Mouse (Mus musculus): ENCODE measurements at regions not wholly inside any gene's neighbourhood (a gene's known extent, or its start where the extent isn't known, plus 50 kb on each side); places are given as distances from the start of the nearest gene placed in this dataset.

DNA sequence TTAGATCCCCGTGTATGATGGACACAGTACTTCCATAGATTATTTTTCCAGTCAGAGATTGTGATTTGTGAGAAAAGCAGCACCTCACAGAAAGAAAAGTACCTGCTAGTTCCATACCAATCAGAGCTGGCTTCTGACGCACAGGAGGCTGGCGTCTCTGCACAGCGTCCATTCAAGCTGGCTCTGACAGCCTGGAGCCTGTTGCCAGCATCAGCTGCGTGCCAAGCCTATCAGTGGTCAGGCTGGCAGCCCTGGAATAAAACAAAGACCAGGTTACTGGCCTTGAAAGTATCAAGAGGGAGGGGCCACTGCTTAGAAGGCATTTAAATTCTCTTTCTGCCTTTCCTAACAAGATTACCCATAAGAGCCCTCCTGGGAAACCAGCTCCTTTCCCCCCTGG, 239.3 kb downstream of the Efnb2 start:
- no peaks in the 10 kb centered on the region for H3K27me3 ChIP-seq
- 0 out of 2 replicates have a peak, but pooled peaks cover 4% of the 10 kb centered on the region for H3K9me3 ChIP-seq
- no peak overlapping the region for H3K4me3 ChIP-seq
- H3K4me2 ChIP-seq, result no peak overlapping the region
- H3K4me1 ChIP-seq (replicated peaks), result no peaks in the 10 kb centered on the region; the same call in 1 of the 2 replicates
- no peaks in the 10 kb centered on the region for H3K36me3 ChIP-seq
- 79% methylated on average over 5 of the region's 5 CpGs for WGBS
- no peak overlapping the region for H3K27ac ChIP-seq
- H3K9ac ChIP-seq, result no peak overlapping the region
- no peak for ATAC-seq (ENCODE audit: low FRiP score)

DNA sequence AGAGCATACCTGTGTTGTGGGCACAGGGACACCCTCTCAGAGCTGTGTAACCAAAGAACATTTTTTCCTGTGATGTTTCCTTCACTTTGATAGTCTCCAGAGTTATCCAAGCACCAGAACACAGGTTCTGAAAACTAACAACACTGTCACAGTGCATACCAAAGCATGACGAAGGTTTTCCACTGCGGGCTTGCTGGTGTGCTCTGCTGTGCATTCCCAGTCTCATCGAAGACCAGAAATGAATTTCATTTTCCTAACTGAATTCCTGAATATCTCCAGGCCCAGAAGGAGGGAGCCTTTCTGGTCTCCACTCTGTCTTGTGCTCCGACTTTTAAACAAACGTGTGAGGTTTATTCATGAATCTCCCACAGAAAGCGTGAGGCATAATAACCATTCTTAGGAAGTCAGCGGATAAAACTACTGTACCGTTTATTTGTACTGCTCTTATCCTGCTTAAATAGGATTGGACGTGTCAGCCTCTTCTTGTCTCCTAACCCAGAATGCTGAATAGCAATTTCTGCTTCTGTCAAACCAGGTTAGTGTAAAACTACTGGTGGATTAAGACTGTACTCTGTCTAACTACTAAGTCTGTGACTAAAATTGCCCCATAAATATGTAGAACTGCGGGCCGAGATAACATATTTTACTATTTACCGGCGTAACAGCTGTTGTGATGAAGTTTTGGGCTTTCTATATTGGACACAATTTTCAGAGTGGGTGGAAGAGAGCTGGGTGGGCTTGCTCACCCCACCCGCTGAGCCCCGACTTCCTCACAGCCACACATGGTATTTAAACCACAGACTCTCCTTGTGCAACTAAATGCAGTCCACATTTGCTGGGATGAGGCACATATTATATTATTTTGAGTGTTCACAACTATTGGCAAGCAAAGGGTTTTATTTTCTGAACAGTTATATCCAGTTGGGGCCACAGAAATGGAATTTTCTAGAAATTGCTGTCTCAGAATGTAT, 241.4 kb downstream of the Efnb2 start:
- H3K4me3 ChIP-seq, result no peak overlapping the region
- no peaks in the 10 kb centered on the region for H3K27me3 ChIP-seq
- 0 out of 2 replicates have a peak, but pooled peaks cover 4% of the 10 kb centered on the region for H3K9me3 ChIP-seq
- H3K4me2 ChIP-seq, result no peak overlapping the region
- no peak for ATAC-seq (ENCODE audit: low FRiP score)
- no peaks in the 10 kb centered on the region for H3K36me3 ChIP-seq
- H3K27ac ChIP-seq, result no peak overlapping the region
- H3K9ac ChIP-seq, result no peak overlapping the region
- 75% methylated on average over 15 of the region's 15 CpGs for WGBS
- no peaks in the 10 kb centered on the region for H3K4me1 ChIP-seq (replicated peaks)

DNA sequence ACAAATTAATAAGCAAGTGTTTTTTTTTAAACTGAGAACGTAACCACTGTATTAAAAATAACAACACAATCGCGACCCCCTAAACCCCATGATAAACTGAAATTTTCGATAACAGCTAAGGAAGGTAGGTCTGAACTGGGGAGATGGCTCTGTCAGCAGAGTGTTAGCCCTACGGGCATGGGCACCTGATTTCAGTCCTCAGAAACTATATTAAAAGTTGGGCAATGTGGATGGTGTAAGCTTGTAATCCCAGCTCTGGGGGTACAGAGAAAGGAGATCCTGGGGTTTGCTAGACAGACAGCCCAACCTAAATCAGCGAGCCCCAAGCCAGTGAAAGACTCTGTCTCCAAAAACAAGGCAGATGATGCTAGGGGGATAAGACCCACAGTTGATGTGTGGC, 242.1 kb downstream of the Efnb2 start:
- 94% methylated on average over 6 of the region's 6 CpGs for WGBS
- Histone ChIP-seq H3K27me3 (no peaks in the 10 kb centered on the region), H3K27ac (no peak overlapping the region), H3K9me3 (no peaks in the 10 kb centered on the region), H3K9ac (no peak overlapping the region), H3K4me1 (replicated peaks) (no peaks in the 10 kb centered on the region), H3K4me2 (no peak overlapping the region), H3K36me3 (no peaks in the 10 kb centered on the region), H3K4me3 (no peak overlapping the region)
- ATAC-seq (ENCODE audit: low FRiP score), result no peak

DNA sequence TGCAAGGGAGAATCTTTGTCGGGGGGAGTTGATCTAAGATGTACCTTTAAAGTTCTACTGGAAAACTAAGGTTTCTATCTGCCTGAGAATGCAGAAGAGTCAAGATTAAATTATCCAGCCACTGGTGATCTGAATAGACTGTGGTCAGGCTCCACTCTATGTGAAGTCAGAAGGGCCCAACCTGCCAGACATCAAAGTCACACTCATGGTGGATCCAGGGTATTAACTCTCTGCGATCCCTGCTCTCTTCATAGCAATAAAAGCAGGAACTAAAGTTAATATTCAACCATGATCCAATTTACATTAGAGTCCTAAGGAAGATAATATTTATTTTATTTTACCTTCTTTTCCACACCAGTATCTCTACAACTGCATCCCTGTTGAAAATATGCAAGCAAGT, 242.5 kb downstream of the Efnb2 start:
- Histone ChIP-seq H3K9me3 (no peaks in the 10 kb centered on the region), H3K27ac (no peak overlapping the region), H3K36me3 (no peaks in the 10 kb centered on the region), H3K4me3 (no peak overlapping the region), H3K27me3 (no peaks in the 10 kb centered on the region), H3K4me2 (no peak overlapping the region), H3K9ac (no peak overlapping the region), H3K4me1 (replicated peaks) (no peaks in the 10 kb centered on the region)
- 94% methylated on average over 2 of the region's 2 CpGs for WGBS
- no peak for ATAC-seq (ENCODE audit: low FRiP score)

GRCm38 (mm10) chr8:8416092-8416701, 244.8 kb downstream of the Efnb2 start:
- H3K36me3 ChIP-seq, result no peaks in the 10 kb centered on the region
- H3K9me3 ChIP-seq, result no peaks in the 10 kb centered on the region
- no peak overlapping the region for H3K4me3 ChIP-seq
- ATAC-seq (ENCODE audit: low FRiP score), result no peak
- no peak overlapping the region for H3K9ac ChIP-seq
- WGBS, result 72% methylated on average over 10 of the region's 10 CpGs
- H3K4me2 ChIP-seq, result no peak overlapping the region
- H3K27ac ChIP-seq, result no peak overlapping the region
- H3K4me1 ChIP-seq (replicated peaks), result no peaks in the 10 kb centered on the region
- no peaks in the 10 kb centered on the region for H3K27me3 ChIP-seq

DNA sequence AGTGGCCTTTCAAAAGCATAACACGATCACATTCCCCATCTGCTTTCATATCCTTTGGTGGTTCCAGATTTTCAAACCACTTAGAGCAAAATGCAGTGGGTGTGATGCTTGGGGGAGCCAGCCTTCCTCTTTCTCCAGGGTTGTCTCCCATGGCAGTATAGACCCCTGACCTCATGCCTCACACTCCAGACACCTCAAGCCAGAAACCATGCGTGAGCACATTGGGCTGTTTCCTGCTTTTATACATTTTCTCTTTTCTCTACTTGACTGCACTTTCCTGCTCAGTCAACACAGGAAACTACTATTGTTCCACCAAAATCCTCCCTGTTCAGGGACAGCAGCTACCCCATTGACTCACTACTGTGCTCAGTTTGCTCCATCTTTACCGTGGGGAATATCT, 253.7 kb downstream of the Efnb2 start:
- H3K36me3 ChIP-seq, result no peaks in the 10 kb centered on the region
- H3K9me3 ChIP-seq, result peaks cover 6% of the 10 kb centered on the region
- H3K9ac ChIP-seq, result no peak overlapping the region
- H3K4me1 ChIP-seq (replicated peaks), result no peaks in the 10 kb centered on the region
- no peak overlapping the region for H3K4me2 ChIP-seq
- H3K4me3 ChIP-seq, result no peak overlapping the region
- no peak for ATAC-seq (ENCODE audit: low FRiP score)
- H3K27ac ChIP-seq, result no peak overlapping the region
- 92% methylated on average over 3 of the region's 3 CpGs for WGBS
- no peaks in the 10 kb centered on the region for H3K27me3 ChIP-seq

GRCm38 (mm10) chr8:8403410-8403809, 257.6 kb downstream of the Efnb2 start:
- Histone ChIP-seq H3K36me3 (no peaks in the 10 kb centered on the region), H3K9me3 (peaks cover under 1% of the 10 kb centered on the region; the same call in 1 of the 2 replicates), H3K27me3 (no peaks in the 10 kb centered on the region), H3K9ac (no peak overlapping the region), H3K27ac (no peak overlapping the region), H3K4me3 (no peak overlapping the region), H3K4me1 (replicated peaks) (no peaks in the 10 kb centered on the region), H3K4me2 (no peak overlapping the region)
- 92% methylated on average over 3 of the region's 3 CpGs for WGBS
- ATAC-seq (ENCODE audit: low FRiP score), result no peak

- Histone ChIP-seq H3K4me2 (no peak overlapping the region), H3K4me3 (no peak overlapping the region), H3K4me1 (replicated peaks) (no peaks in the 10 kb centered on the region), H3K27ac (no peak overlapping the region), H3K9me3 (no peaks in the 10 kb centered on the region), H3K36me3 (no peaks in the 10 kb centered on the region), H3K9ac (no peak overlapping the region), H3K27me3 (no peaks in the 10 kb centered on the region)
- ATAC-seq (ENCODE audit: low FRiP score), result no peak
- 65% methylated on average over 5 of the region's 5 CpGs for WGBS
Measured at GRCm38 (mm10) chr8:8392303-8392702, 268.7 kb downstream of the Efnb2 start.

DNA sequence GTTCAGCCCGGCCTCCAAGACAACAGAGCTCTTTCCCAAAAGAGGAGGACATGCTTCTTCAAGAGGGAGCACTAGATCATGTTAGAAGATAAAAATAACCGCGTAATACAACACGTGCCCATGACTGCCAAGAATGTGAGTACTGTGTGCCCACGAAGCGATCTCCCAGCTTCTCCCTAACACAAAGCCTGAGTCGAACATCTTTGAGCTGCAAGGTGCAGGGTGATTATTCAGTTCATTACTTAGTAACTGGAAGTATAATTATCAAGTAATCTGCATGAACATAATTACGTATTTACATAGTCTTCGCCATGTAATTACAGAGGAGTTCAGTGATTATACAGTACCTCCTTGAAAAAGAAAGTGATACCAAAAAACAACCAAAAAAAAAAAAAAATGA, 269.7 kb downstream of the Efnb2 start:
- no peak overlapping the region for H3K4me3 ChIP-seq
- no peak for ATAC-seq (ENCODE audit: low FRiP score)
- H3K4me2 ChIP-seq, result no peak overlapping the region
- WGBS, result 88% methylated on average over 9 of the region's 9 CpGs
- no peaks in the 10 kb centered on the region for H3K9me3 ChIP-seq
- H3K27me3 ChIP-seq, result no peaks in the 10 kb centered on the region
- H3K36me3 ChIP-seq, result no peaks in the 10 kb centered on the region
- H3K4me1 ChIP-seq (replicated peaks), result no peaks in the 10 kb centered on the region
- no peak overlapping the region for H3K27ac ChIP-seq
- no peak overlapping the region for H3K9ac ChIP-seq

DNA sequence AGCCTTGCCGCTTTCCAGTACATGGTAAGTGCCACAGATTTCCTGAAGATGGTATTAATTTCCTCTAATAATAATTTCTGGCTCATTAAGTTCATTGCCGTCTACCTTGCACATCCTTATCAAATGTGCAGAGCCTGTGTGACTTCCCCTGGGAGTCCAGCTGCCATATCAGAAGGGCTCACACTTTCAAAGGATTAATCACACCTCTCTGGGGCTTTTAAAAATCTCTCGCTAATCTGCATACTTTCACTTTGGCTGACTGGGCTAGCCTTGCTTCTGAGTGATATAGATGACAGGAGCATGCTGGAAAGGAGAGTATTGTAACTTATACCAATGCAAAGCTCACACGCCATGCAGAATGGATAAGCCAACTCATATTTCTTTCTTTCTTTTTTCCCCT, 282.8 kb downstream of the Efnb2 start:
- H3K36me3 ChIP-seq, result no peaks in the 10 kb centered on the region
- H3K27me3 ChIP-seq, result no peaks in the 10 kb centered on the region
- no peak overlapping the region for H3K4me2 ChIP-seq
- H3K4me3 ChIP-seq, result no peak overlapping the region
- no peak overlapping the region for H3K9ac ChIP-seq
- no peak overlapping the region; the same call in 1 of the 2 replicates for H3K27ac ChIP-seq
- H3K4me1 ChIP-seq (replicated peaks), result 0 out of 2 replicates have a peak, but pooled peaks cover 5% of the 10 kb centered on the region
- H3K9me3 ChIP-seq, result no peaks in the 10 kb centered on the region
- 58% methylated on average over 4 of the region's 4 CpGs for WGBS
- ATAC-seq (ENCODE audit: low FRiP score), result no peak

GRCm38 (mm10) chr8:8376791-8377190, 284.3 kb downstream of the Efnb2 start:
- Histone ChIP-seq H3K4me3 (no peak overlapping the region), H3K4me2 (no peak overlapping the region)
- ATAC-seq (ENCODE audit: low FRiP score), result no peak

DNA sequence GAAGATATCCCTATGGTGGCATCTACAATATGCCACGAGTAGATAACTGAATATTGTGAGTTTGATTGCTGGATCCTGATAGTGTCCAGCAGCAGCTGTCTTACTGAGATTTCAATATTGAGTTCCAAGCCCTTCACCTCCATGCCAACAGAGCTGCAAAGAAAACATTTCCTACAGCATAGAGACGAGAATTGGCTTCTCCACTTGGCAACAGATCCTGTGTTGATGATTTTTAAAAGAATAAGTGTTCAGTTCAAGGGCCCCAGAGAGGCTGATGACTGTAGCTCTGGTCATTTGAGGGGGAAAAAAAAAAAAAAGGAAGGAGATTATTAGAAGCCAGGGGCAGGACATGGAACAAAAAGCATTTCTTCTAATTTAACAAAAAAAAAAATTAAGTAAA, 284.7 kb downstream of the Efnb2 start:
- Histone ChIP-seq H3K27ac (no peak overlapping the region), H3K9ac (no peak overlapping the region), H3K36me3 (no peaks in the 10 kb centered on the region), H3K4me3 (no peak overlapping the region), H3K4me2 (no peak overlapping the region), H3K4me1 (replicated peaks) (0 out of 2 replicates have a peak, but pooled peaks cover 5% of the 10 kb centered on the region), H3K9me3 (no peaks in the 10 kb centered on the region), H3K27me3 (no peaks in the 10 kb centered on the region)
- 67% methylated on average over 2 of the region's 2 CpGs for WGBS
- ATAC-seq (ENCODE audit: low FRiP score), result no peak

More at GRCm38 (mm10) chr8:8376791-8377190, 284.3 kb downstream of the Efnb2 start:
- 54% methylated on average over 3 of the region's 3 CpGs for WGBS
- Histone ChIP-seq H3K36me3 (no peaks in the 10 kb centered on the region), H3K9ac (no peak overlapping the region), H3K27ac (no peak overlapping the region), H3K27me3 (no peaks in the 10 kb centered on the region), H3K4me1 (replicated peaks) (0 out of 2 replicates have a peak, but pooled peaks cover 5% of the 10 kb centered on the region), H3K9me3 (no peaks in the 10 kb centered on the region)
